Mouse (Mus musculus) liver, embryonic 16.5 days (tissue): ENCODE measurements around the gene Pwp1. TPM values are rescaled to one million over a fixed set of nuclear protein-coding genes. Genes with fewer than 3 reads are reported as not detected.
"Not testable (repeated sequence)": the region's sequence is repeated elsewhere in the genome, so short reads cannot be mapped to it uniquely, and the experiment has no call there.

Experiments
- ATAC-seq: fragments of 200-750 bp; cut with Nextera tagmentation; 2 replicates; pipeline ENCODE4 v1.8.0; 2017; ENCODE audit warnings: low read depth, mild to moderate bottlenecking, moderate number of reproducible peaks, moderate library complexity
- H3K27ac ChIP-seq: fragments of 300-500 bp; sonication (generic); 2 replicates; pipeline ENCODE4 v1.5.1; 2014; ENCODE audit warnings: mild to moderate bottlenecking, low read length
- H3K27me3 ChIP-seq: fragments of 300-500 bp; sonication (generic); 2 replicates; pipeline ENCODE4 v1.6.1; 2014; ENCODE audit warnings: low read depth, low read length, mixed read lengths; ENCODE audit not compliant: control insufficient read depth, insufficient read depth
- H3K36me3 ChIP-seq: fragments of 300-500 bp; sonication (generic); 2 replicates; pipeline ENCODE4 v1.6.1; 2014; ENCODE audit warnings: mild to moderate bottlenecking; ENCODE audit not compliant: control insufficient read depth, insufficient read depth
- H3K4me1 ChIP-seq: fragments of 300-500 bp; sonication (generic); 2 replicates; pipeline ENCODE4 v1.6.1; 2014; ENCODE audit warnings: low read depth, low read length, mixed read lengths; ENCODE audit not compliant: control insufficient read depth
- H3K4me2 ChIP-seq: fragments of 300-500 bp; sonication (generic); 2 replicates; pipeline ENCODE4 v1.6.1; 2014; ENCODE audit warnings: low read depth, low read length, mixed read lengths
- H3K4me3 ChIP-seq: fragments of 300-500 bp; sonication (generic); 2 replicates; pipeline ENCODE4 v1.5.1; 2014; ENCODE audit warnings: low read depth, mild to moderate bottlenecking, low read length
- H3K9ac ChIP-seq: fragments of 300-500 bp; sonication (generic); 2 replicates; pipeline ENCODE4 v1.6.1; 2014; ENCODE audit warnings: low read depth, low read length
- H3K9me3 ChIP-seq: fragments of 300-500 bp; sonication (generic); replicated peaks from 2 replicates; pipeline ENCODE4 v1.6.1; 2016; ENCODE audit warnings: low read length; ENCODE audit not compliant: control insufficient read depth
- WGBS: fragments of 180-500 bp; shearing (Covaris S2); extraction: QIAGEN DNeasy Blood & Tissue Kit; methylation state at CpG from one replicate; pipeline ENCODE4 v1.1.7; 2014; ENCODE audit not compliant: insufficient replicate concordance; 5-methylcytosine and 5-hydroxymethylcytosine counted together
- polyA plus RNA-seq: library from polyadenylated mRNA; unstranded; fragments of >200 nt; fragmentation: Nextera tagmentation; extraction: Ambion mirVana; gene quantifications from 2 replicates; pipeline ENCODE4 v1.2.1, GENCODE M21; 2015

The Pwp1 gene
- polyA plus RNA-seq, result 23.6 and 24.4 TPM in 2 replicates

DNA sequence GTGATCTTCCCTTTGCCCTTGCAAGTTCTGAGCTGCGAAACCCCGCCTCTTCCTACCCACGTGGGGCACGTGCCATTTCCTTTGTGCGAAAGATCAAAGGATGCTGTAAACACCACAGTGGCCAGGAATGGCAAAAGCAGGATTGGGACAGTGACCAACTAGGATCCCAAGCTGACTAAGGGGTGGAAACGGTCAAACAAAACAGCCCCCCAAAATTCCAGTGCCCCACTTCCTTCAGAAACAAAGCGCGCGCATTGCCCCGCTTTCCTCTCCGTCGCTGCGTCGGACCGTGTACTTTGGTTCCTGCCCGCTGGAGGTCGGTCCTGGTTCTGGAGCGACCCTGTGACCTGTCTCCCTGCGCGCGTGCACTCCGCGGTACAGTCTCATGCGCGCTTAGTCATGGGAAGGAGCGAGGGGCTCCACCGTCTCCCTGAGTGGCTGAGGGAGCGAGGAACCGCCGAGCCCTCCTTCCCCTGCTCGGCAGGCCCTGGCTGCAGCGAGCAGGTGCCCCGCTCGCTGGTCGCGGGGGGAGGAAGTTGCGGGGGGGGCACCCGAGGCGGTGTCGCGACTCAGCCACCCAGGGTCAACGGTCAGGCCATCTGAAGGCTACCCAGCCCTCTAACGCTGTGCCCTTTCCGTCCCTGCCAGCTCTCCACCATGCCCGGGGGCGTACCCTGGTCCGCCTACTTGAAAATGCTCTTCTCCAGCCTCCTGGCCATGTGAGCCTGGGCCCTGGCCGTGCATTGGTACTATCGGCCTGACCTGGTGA lies at the start of gene Pwp1:
Gene Pwp1 (plus strand): TSS at position 410 of the 769 bp plus-strand sequence.
- H3K9me3 ChIP-seq, H3K27ac ChIP-seq, H3K36me3 ChIP-seq, H3K27me3 ChIP-seq, H3K4me1 ChIP-seq: not testable (repeated sequence)
- peak; percentile 50 for ATAC-seq
- Histone ChIP-seq H3K9ac (peak within 1 kb of the TSS; percentile 42), H3K4me3 (peak within 1 kb of the TSS; percentile 52), H3K4me2 (peak within 1 kb of the TSS; percentile 63)
- 2% methylated on average over 49 of the region's 49 CpGs for WGBS

DNA sequence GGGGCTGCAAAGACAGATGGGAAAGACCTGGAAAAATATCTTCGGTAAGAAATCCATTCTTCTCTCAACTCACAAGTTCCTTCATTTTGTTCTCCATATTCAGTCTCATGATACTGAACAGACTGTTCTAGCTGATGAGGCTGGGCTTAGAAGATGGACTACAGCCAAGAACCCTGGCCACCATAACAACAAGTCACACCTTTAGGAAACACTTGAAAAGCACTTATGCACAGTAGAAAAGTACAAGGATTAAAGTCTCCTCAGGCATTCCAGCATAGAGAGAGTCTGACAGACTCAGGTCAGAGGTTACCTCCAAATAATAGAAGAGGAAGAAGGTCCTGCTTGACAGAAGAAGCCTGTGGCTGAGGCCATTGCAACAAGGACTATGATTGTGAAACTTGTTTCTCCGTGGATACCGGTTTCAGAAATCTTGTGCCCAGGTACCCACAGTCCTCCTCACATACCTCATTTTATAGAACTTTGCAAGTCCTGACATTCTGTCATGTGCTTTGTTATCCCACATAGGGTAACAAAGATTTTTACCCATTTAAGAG lies 7.1 kb upstream of the Pwp1 start:
- H3K4me2 ChIP-seq, H3K4me1 ChIP-seq, H3K9ac ChIP-seq, H3K4me3 ChIP-seq, H3K27ac ChIP-seq, H3K27me3 ChIP-seq, H3K9me3 ChIP-seq, H3K36me3 ChIP-seq, ATAC-seq: not testable (repeated sequence)
- WGBS, result 76% methylated on average over 1 of the region's 3 CpGs

DNA sequence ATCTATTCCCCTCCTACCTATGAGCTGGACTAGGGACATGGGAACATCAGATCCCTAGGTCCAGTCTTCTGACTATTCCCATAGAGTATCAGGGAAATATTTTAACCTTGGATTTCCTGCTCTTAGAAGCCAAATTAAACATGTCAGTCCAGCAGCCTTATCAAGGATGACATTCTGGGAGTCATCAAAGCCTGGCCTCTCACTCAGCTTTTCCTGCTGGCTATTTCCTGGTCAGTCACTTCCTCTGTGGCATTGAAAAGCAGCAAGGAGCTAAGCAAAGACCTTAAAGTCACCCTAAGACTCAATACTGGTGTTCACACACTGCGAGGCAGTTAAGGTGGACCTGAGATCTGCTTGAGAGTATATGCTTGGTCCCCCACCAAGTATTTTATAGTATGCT lies 5.5 kb upstream of the Pwp1 start:
- not testable (repeated sequence) for ATAC-seq, H3K4me2 ChIP-seq, H3K27ac ChIP-seq, H3K36me3 ChIP-seq, H3K4me3 ChIP-seq, H3K9me3 ChIP-seq, H3K27me3 ChIP-seq, H3K9ac ChIP-seq, H3K4me1 ChIP-seq
- WGBS, result 16% methylated on average over 1 of the region's 1 CpGs

- not testable (repeated sequence) for H3K4me3 ChIP-seq, H3K27ac ChIP-seq, H3K9me3 ChIP-seq, ATAC-seq, H3K9ac ChIP-seq, H3K36me3 ChIP-seq, H3K27me3 ChIP-seq, H3K4me1 ChIP-seq
- H3K4me2 ChIP-seq, result peak overlapping the region; percentile 63; the same call in 1 of the 2 replicates
- WGBS, result 44% methylated on average over 5 of the region's 5 CpGs
Observed at GRCm38 (mm10) chr10:85828722-85829084, 591 bp upstream of the Pwp1 start.

DNA sequence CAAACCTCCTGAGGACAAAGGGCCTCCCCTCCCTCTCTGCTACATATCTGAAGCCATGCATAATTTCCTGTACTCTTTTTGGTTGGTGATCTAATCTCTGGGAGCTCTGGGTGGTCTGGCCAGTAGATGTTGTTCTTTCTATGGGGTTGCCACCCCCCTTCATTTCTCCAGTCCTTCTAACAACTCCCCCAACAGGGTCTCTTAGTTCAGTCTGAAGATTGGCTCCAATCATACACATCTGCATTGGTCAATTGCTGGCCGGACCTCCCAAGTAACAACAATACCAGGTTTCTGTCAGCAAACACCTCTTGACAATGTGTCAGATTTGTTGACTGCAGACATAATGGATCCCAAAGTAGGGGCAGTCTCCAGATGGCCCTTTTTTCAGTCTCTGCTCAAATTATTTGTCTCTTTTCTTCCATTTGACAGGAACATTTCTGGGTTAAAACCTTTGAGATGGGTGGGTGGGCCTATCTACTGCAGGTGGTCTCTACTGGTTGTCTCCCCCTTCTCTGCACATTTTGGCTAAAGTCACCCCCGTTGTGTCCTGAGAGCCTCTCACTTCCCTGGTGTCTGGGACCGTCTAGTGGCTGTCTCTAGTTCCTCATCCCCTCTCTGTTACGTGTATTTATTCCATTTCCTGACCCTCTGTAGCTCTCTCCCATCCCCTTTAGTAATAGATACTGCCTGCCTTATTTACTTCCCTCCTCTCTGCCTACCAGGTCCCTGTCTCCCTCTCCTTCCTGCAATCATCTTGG lies 17.0 kb downstream of the Pwp1 start:
- no peaks in the 10 kb centered on the region for H3K36me3 ChIP-seq
- no peaks in the 10 kb centered on the region for H3K4me1 ChIP-seq
- H3K4me3 ChIP-seq, result no peak overlapping the region
- H3K9me3 ChIP-seq, result no peaks in the 10 kb centered on the region
- no peak for ATAC-seq
- no peak overlapping the region for H3K4me2 ChIP-seq
- H3K9ac ChIP-seq, result no peak overlapping the region
- no peak overlapping the region for H3K27ac ChIP-seq
- 40% methylated on average over 4 of the region's 4 CpGs for WGBS
- no peaks in the 10 kb centered on the region for H3K27me3 ChIP-seq

- Histone ChIP-seq H3K4me2 (peak overlapping the region; percentile 87), H3K27ac (peak overlapping the region; percentile 65), H3K27me3 (no peaks in the 10 kb centered on the region), H3K4me1 (peaks cover 7% of the 10 kb centered on the region), H3K4me3 (peak overlapping the region; percentile 89), H3K36me3 (peaks cover 15% of the 10 kb centered on the region), H3K9me3 (no peaks in the 10 kb centered on the region), H3K9ac (peak overlapping the region; percentile 80)
- under 1% methylated on average over 55 of the region's 55 CpGs for WGBS
- peak; percentile 90 for ATAC-seq
Observed at GRCm38 (mm10) chr10:85871698-85872478, 42.6 kb downstream of the Pwp1 start.

DNA sequence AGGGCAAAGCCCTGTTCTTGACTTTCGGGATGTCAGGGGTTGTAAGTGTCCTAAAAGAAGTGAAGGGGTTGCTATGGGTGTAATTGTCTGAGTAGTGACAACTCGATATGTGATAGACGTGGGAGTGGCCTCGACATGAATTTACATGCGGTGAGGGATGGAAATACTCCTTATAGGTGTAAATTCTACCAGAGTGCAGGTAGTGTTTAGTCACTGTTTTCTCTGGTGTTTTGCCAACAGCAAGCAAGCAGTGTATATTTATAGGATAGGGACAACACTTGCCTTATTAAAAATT lies 43.1 kb downstream of the Pwp1 start:
- Histone ChIP-seq H3K4me1 (peaks cover 7% of the 10 kb centered on the region), H3K9ac (peak overlapping the region; percentile 80), H3K36me3 (peaks cover 15% of the 10 kb centered on the region), H3K9me3 (no peaks in the 10 kb centered on the region), H3K4me3 (peak overlapping the region; percentile 89), H3K4me2 (peak overlapping the region; percentile 87), H3K27ac (peak overlapping the region; percentile 65; the same call in 1 of the 2 replicates), H3K27me3 (no peaks in the 10 kb centered on the region)
- 0% methylated on average over 5 of the region's 5 CpGs for WGBS
- 0 out of 2 replicates have a peak, but pooled peaks have one; percentile 8 for ATAC-seq

DNA sequence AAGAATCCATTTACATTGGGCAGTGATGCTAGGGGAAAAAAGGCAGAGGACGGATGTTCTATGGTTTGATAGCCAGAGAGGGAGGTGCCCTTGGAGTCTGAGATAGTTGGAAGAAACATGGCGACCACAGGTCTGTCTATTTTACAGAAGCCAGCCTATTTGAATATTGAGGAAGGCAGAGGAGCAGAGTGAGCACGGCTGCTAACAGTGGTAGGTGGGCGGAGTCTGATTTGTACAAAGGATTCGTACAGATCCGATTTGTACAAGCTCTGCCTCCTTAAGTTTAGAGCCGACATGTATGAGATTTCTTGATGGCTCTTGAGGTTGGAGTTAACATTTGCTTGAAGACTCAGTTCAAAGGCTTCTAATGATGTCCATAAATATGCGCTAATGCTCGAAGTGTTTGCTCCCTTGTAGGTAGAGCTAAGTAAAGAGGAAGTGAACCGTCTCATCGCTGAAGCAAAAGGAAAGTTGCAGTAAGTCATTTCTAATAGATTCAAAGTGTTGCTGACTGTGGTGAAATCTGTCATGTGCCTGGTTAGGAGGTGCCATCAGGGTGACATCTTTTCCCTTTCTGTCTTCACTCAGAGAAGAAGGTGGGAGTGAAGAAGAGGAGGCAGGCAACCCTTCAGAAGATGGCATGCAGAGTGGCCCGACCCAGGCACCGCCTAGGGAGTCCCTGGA lies 44.7 kb downstream of the Pwp1 start:
- H3K9ac ChIP-seq, result no peak overlapping the region
- H3K4me2 ChIP-seq, result no peak overlapping the region
- H3K36me3 ChIP-seq, result peaks cover 17% of the 10 kb centered on the region
- no peaks in the 10 kb centered on the region for H3K27me3 ChIP-seq
- H3K9me3 ChIP-seq, result no peaks in the 10 kb centered on the region
- H3K4me1 ChIP-seq, result peaks cover 7% of the 10 kb centered on the region
- 72% methylated on average over 13 of the region's 13 CpGs for WGBS
- no peak for ATAC-seq
- H3K27ac ChIP-seq, result peak overlapping the region; percentile 43; the same call in 1 of the 2 replicates
- H3K4me3 ChIP-seq, result no peak overlapping the region
